Mouse (Mus musculus) liver, embryonic 11.5 days (tissue): ENCODE results near the gene Dab1. TPM values are rescaled to one million over a fixed set of nuclear protein-coding genes. Genes with fewer than 3 reads are reported as not detected.

Experiments used
- ATAC-seq: fragments of 200-750 bp; cut with Nextera tagmentation; replicated peaks from 2 replicates; pipeline ENCODE4 v1.8.0; 2017; ENCODE audit warnings: moderate number of reproducible peaks, mild to moderate bottlenecking, moderate TSS enrichment, moderate library complexity; ENCODE audit not compliant: low FRiP score
- DNase-seq: peaks from one replicate; pipeline ENCODE4 v3.0.0-alpha.2; 2017; ENCODE audit warnings: low spot score
- H3K27ac ChIP-seq: fragments of 300-500 bp; sonication (generic); 2 replicates; pipeline ENCODE4 v1.5.1; 2014; ENCODE audit warnings: mild to moderate bottlenecking, low read depth, low read length, control low read depth
- H3K27me3 ChIP-seq: fragments of 300-500 bp; sonication (generic); replicated peaks from 2 replicates; pipeline ENCODE4 v1.6.1; 2014; ENCODE audit warnings: low read length, mixed read lengths; ENCODE audit not compliant: control insufficient read depth, insufficient read depth
- H3K36me3 ChIP-seq: fragments of 300-500 bp; sonication (generic); 2 replicates; pipeline ENCODE4 v1.6.1; 2014; ENCODE audit warnings: mild to moderate bottlenecking, low read length, moderate library complexity, mixed read lengths; ENCODE audit not compliant: control insufficient read depth, insufficient read depth
- H3K4me1 ChIP-seq: fragments of 300-500 bp; sonication (generic); replicated peaks from 2 replicates; pipeline ENCODE4 v1.6.1; 2014; ENCODE audit warnings: low read length, mixed read lengths; ENCODE audit not compliant: control insufficient read depth, insufficient read depth
- H3K4me2 ChIP-seq: fragments of 300-500 bp; sonication (generic); 2 replicates; pipeline ENCODE4 v1.6.1; 2014; ENCODE audit warnings: mild to moderate bottlenecking, control low read depth, moderate library complexity
- H3K4me3 ChIP-seq: fragments of 300-500 bp; sonication (generic); 2 replicates; pipeline ENCODE4 v1.5.1; 2014; ENCODE audit warnings: low read depth, low read length, control low read depth
- H3K9ac ChIP-seq: fragments of 300-500 bp; sonication (generic); 2 replicates; pipeline ENCODE4 v1.6.1; 2014; ENCODE audit warnings: low read depth, low read length, control low read depth
- H3K9me3 ChIP-seq: fragments of 300-500 bp; sonication (generic); 2 replicates; pipeline ENCODE4 v1.6.1; 2016; ENCODE audit warnings: low read length, inconsistent platforms, mixed read lengths; ENCODE audit not compliant: control insufficient read depth
- WGBS: fragments of 180-500 bp; shearing (Covaris S2); extraction: QIAGEN DNeasy Blood & Tissue Kit; methylation state at CpG from one replicate; pipeline ENCODE4 v1.1.7; 2014; 5-methylcytosine and 5-hydroxymethylcytosine counted together
- polyA plus RNA-seq: library from polyadenylated mRNA; unstranded; fragments of >200 nt; fragmentation: Nextera tagmentation; extraction: Ambion mirVana; gene quantifications from 2 replicates; pipeline ENCODE4 v1.2.1, GENCODE M21; 2014

The Dab1 gene
- polyA plus RNA-seq, 1 experiment from 2014 or later, result 1.8 TPM

DNA sequence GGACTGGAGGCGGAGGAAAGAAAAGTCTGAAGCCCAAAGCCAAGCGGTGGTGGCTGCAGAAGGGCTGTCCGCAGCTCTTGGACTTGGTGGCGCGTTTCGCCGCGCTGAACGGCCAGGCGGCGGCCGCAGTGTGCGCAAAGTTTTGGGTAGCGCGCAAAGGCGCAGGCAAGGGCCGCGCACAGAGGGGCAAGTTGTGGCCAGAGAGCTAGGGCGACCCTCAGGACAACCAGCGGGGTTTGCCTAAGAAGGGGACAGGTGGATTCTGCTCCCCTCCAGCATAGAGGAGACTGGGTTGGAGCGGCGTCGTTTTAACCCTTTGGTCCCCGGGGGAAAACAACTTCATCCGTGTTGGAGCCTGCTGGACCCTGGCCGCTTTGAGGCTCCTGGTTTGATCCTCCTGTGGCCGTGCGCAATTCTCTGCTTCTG lies 800 bp downstream of the Dab1 start:
- no peak overlapping the region for H3K27ac ChIP-seq
- H3K4me1 ChIP-seq, result no peaks in the 10 kb centered on the region
- no peaks in the 10 kb centered on the region for H3K36me3 ChIP-seq
- H3K9me3 ChIP-seq, result no peaks in the 10 kb centered on the region
- peaks cover 35% of the 10 kb centered on the region for H3K27me3 ChIP-seq
- no peak overlapping the region for H3K9ac ChIP-seq
- 2% methylated on average over 28 of the region's 28 CpGs for WGBS
- H3K4me3 ChIP-seq, result peak overlapping the region; percentile 37
- DNase-seq, result peak; percentile 39
- ATAC-seq, result no peak
- H3K4me2 ChIP-seq, result peak overlapping the region; percentile 59

DNA sequence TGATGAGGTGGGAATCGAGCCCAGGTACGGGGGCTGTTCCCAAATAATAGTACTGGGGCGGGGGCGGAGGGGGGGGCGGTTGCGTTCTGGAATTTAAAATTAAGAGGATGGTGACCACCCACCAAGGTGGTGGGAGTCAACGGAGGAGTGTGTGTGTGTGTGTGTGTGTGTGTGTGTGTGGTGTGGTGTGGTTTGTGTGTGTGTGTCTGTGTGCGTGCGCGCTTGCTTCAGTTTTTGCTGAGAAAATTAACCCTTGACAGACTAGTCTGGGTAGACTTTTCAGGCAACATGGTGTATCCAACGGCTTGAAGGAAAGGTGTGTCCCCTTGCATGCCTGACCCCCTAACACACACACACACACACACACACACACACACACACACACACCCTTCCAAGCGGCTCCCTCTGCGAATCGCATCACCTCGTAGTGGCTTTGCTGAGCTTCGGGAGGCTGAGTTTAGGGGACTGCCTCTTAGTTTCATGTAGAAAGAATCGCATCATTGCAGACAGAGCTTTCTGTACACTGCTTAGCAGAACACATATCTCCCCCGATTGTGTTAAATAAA lies 1.5 kb downstream of the Dab1 start:
- no peak for ATAC-seq
- WGBS, result 27% methylated on average over 18 of the region's 18 CpGs
- H3K36me3 ChIP-seq, result no peaks in the 10 kb centered on the region
- H3K27me3 ChIP-seq, result peaks cover 35% of the 10 kb centered on the region
- H3K27ac ChIP-seq, result no peak overlapping the region
- H3K9me3 ChIP-seq, result no peaks in the 10 kb centered on the region
- peak overlapping the region; percentile 59 for H3K4me2 ChIP-seq
- no peak overlapping the region for H3K9ac ChIP-seq
- H3K4me1 ChIP-seq, result no peaks in the 10 kb centered on the region
- DNase-seq, result no peak
- no peak overlapping the region for H3K4me3 ChIP-seq

DNA sequence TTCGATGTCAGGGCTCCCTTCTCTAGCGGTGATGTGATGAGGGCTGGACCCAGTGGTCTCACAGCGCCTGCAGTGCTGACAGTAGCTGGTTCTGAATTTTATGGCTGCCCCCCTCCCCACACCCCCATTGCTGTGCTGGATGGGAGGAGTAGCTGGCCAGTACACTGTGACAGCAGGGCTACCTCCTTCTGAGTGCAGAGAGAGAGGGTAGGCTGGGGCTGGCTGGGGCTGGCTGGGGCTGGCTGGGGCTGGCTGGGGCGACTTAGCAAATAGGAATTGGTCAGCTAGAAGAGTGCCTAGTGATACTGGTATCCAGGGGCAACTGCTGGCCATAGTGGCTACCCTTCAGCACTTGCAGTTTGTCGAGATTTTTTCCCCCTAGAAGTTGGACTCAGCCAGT lies 2.4 kb downstream of the Dab1 start:
- no peaks in the 10 kb centered on the region for H3K9me3 ChIP-seq
- ATAC-seq (no peak), DNase-seq (no peak)
- no peak overlapping the region for H3K4me2 ChIP-seq
- H3K36me3 ChIP-seq, result no peaks in the 10 kb centered on the region
- peaks cover 35% of the 10 kb centered on the region for H3K27me3 ChIP-seq
- H3K9ac ChIP-seq, result no peak overlapping the region
- H3K27ac ChIP-seq, result no peak overlapping the region
- H3K4me3 ChIP-seq, result no peak overlapping the region
- WGBS, result 44% methylated on average over 5 of the region's 5 CpGs
- H3K4me1 ChIP-seq, result no peaks in the 10 kb centered on the region

DNA sequence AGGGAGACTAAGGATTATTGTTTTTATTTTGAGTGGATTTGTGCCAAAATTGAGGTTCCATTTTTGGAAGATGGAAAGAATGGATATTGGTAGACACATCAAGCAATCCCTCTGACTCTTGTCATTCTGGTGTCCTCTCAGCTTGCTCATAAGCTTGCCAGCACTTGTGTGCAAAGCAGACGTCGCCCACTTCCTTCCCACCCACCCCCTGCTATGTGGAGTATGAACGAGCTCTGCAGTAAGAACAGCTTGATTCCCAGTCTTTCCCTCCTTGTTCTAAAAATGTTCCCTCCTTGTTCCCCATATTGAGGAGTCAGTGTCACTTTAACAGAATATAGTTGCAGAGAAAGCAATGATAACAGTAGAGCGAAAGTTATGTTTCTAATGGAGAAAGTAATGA lies 11.0 kb downstream of the Dab1 start:
- Histone ChIP-seq H3K9me3 (no peaks in the 10 kb centered on the region), H3K9ac (no peak overlapping the region), H3K36me3 (no peaks in the 10 kb centered on the region), H3K4me3 (no peak overlapping the region), H3K4me1 (no peaks in the 10 kb centered on the region), H3K4me2 (no peak overlapping the region), H3K27me3 (no peaks in the 10 kb centered on the region), H3K27ac (no peak overlapping the region)
- WGBS, result 65% methylated on average over 4 of the region's 4 CpGs
- no peak for ATAC-seq
- DNase-seq, result no peak

GRCm38 (mm10) chr4:103636168-103636776 lies 17.1 kb downstream of the Dab1 start:
- 67% methylated on average over 5 of the region's 5 CpGs for WGBS
- H3K36me3 ChIP-seq, result no peaks in the 10 kb centered on the region
- no peaks in the 10 kb centered on the region for H3K9me3 ChIP-seq
- H3K27me3 ChIP-seq, result no peaks in the 10 kb centered on the region
- H3K4me3 ChIP-seq, result no peak overlapping the region
- no peak overlapping the region for H3K27ac ChIP-seq
- DNase-seq (no peak), ATAC-seq (no peak)
- no peaks in the 10 kb centered on the region for H3K4me1 ChIP-seq
- H3K4me2 ChIP-seq, result no peak overlapping the region
- H3K9ac ChIP-seq, result no peak overlapping the region

GRCm38 (mm10) chr4:103648209-103648896 lies 29.2 kb downstream of the Dab1 start:
- DNase-seq (no peak), ATAC-seq (no peak)
- Histone ChIP-seq H3K4me3 (no peak overlapping the region), H3K27me3 (no peaks in the 10 kb centered on the region), H3K9ac (no peak overlapping the region), H3K4me1 (no peaks in the 10 kb centered on the region), H3K27ac (no peak overlapping the region), H3K36me3 (no peaks in the 10 kb centered on the region), H3K4me2 (no peak overlapping the region), H3K9me3 (no peaks in the 10 kb centered on the region)
- 61% methylated on average over 9 of the region's 9 CpGs for WGBS

DNA sequence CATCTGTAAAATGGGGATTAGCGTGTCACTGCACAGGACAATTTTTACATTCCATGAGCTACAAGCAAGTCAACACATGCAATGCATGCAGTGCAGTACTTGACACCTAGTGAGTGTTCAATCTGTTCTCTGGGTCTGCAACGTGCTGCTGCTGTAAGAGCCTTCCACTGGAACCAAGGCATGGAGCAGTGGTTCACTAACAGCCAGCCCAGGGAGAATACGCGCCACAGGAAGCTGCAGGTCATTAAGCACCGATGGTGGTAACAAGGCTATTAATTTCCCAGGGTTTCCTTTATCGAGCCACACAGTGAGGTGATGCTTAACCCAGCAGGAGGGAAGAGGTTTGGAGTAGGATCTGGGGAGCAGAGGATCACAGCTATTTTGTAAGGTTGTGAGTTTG lies 36.6 kb downstream of the Dab1 start:
- DNase-seq (no peak), ATAC-seq (no peak)
- Histone ChIP-seq H3K9ac (no peak overlapping the region), H3K4me1 (no peaks in the 10 kb centered on the region), H3K4me3 (no peak overlapping the region), H3K27ac (no peak overlapping the region), H3K36me3 (no peaks in the 10 kb centered on the region), H3K27me3 (no peaks in the 10 kb centered on the region), H3K4me2 (no peak overlapping the region), H3K9me3 (no peaks in the 10 kb centered on the region)
- 29% methylated on average over 6 of the region's 6 CpGs for WGBS

GRCm38 (mm10) chr4:103661386-103661785 lies 42.2 kb downstream of the Dab1 start:
- no peaks in the 10 kb centered on the region for H3K4me1 ChIP-seq
- no peak overlapping the region for H3K4me2 ChIP-seq
- H3K36me3 ChIP-seq, result no peaks in the 10 kb centered on the region
- DNase-seq, result no peak
- H3K27me3 ChIP-seq, result no peaks in the 10 kb centered on the region
- no peak overlapping the region for H3K27ac ChIP-seq
- H3K9me3 ChIP-seq, result no peaks in the 10 kb centered on the region
- 57% methylated on average over 1 of the region's 1 CpGs for WGBS
- no peak for ATAC-seq
- no peak overlapping the region for H3K4me3 ChIP-seq
- H3K9ac ChIP-seq, result no peak overlapping the region

DNA sequence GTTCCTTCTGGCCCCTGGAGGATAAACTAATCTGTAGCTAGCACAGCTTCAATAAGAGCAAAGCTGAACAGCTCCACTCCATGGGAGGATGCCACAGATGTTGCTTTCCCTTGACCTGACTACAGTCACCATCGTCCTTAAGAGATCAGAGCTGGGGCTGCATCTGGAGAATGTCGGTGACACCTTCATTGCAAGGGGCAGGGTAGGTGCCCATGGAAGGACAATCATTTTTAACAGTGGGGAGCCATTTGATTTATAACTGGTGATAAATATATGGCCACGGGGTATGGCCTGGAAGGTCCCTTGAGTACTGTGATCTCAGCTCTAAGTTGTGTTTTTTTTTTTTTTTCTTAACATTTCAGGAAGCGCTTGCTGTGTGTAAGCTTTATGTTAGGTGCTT lies 48.3 kb downstream of the Dab1 start:
- no peak for DNase-seq
- no peak for ATAC-seq
- Histone ChIP-seq H3K4me2 (no peak overlapping the region), H3K9ac (no peak overlapping the region), H3K36me3 (no peaks in the 10 kb centered on the region), H3K9me3 (no peaks in the 10 kb centered on the region), H3K4me3 (no peak overlapping the region), H3K4me1 (no peaks in the 10 kb centered on the region), H3K27ac (no peak overlapping the region), H3K27me3 (no peaks in the 10 kb centered on the region)
- 66% methylated on average over 4 of the region's 4 CpGs for WGBS
